Comparison of ENCODE assay signal across 19 mouse cellular contexts in the genomic region with DNA sequence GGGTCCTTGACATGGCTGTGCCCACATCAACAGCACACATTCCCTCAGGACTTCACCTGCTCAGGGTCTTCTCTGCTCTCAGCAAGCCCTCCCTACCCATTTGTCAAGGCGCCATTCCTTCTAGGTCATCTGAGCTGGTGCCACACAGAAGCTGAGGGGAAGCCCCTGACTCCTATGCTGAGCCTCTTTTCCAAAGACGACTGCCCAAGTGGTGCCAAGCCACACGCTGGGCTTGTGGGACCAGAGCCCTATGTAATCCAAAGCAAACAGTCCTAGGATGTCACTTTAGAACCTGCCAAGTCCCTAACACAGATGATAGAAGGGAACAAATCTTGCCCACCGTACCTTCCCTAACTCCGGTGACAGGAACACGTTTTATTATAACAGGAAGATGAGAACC.
DNase-seq lines count a peak whose midpoint lies in the region; ATAC-seq and TF ChIP-seq lines count a peak whose summit lies in the region.
"Had no signal": no experiment of that assay in that cellular context is flagged by ENCODE, and none has a peak within 500 bp of the region (broad histone marks: within the 10 kb centered on the region; RNA-seq: fewer than 3 reads in every experiment).

No protein-coding gene starts in this region.

- DNase-seq in cerebellum, postnatal 14 days: peak; percentile 31 to 38
- no peak for DNase-seq in cerebellum, adult 8-10 months
- no peak for DNase-seq in heart, adult 2 months
- DNase-seq in frontal cortex, postnatal 14 days (ENCODE audit: low spot score in 2 of 2): no peak
- no peak for DNase-seq in layer of hippocampus, postnatal 36 days
- DNase-seq: adrenal gland, postnatal 10 days; kidney, adult 8-10 months; kidney, postnatal 14 days; lung, adult 18-20 months; lung, postnatal 14 days; thymus, postnatal 25 days had no signal

- H3K36me3 ChIP-seq in heart, embryonic 15.5 days: no peaks in the 10 kb centered on the region
- peaks cover 2% of the 10 kb centered on the region; the same call in 1 of the 2 replicates for H3K36me3 ChIP-seq in heart, adult 2 months (ENCODE audit: control insufficient read depth, insufficient read depth, low read length)
- peaks cover 86% of the 10 kb centered on the region for H3K36me3 ChIP-seq in megakaryocyte, embryonic 14.5 days (replicated peaks; ENCODE audit: low read length)
- H3K36me3 ChIP-seq: embryonic facial prominence, embryonic 15.5 days; neural tube, embryonic 12.5 days had no signal

- H3K4me1 ChIP-seq in heart, embryonic 15.5 days (replicated peaks): peaks cover 71% of the 10 kb centered on the region
- H3K4me1 ChIP-seq in heart, adult 2 months (ENCODE audit: control insufficient read depth, insufficient read depth, low read length): peaks cover 26% of the 10 kb centered on the region
- peaks cover 100% of the 10 kb centered on the region for H3K4me1 ChIP-seq in megakaryocyte, embryonic 14.5 days

- TF ChIP-seq POLR2A in heart, adult 2 months (IDR thresholded peaks at IDR 0.05; ENCODE audit: insufficient read depth, low read depth, low read length): no peak

- WGBS in heart, embryonic 15.5 days: 68% methylated on average over 6 of the region's 6 CpGs
- 68% methylated on average over 6 of the region's 6 CpGs for WGBS in heart, adult 2 months

- ATAC-seq in heart, embryonic 15.5 days (replicated peaks; ENCODE audit: insufficient number of reproducible peaks, insufficient read depth, low FRiP score, low read depth): no peak
- no peak for ATAC-seq in megakaryocyte, adult 5-6 weeks (ENCODE audit: poor library complexity, severe bottlenecking)
- ATAC-seq: activated CD4-positive, CD25-positive, alpha-beta regulatory T cell, adult 4 months; forebrain, embryonic 16.5 days had no signal

- intact Hi-C loops in heart, adult 2 months (cut with DNase I): no loop called here

- H3K9ac ChIP-seq in heart, embryonic 15.5 days: no peak overlapping the region
- no peak overlapping the region for H3K9ac ChIP-seq in heart, adult 2 months (ENCODE audit: low read depth, low read length)
- H3K9ac ChIP-seq: embryonic facial prominence, embryonic 15.5 days; hindbrain, embryonic 14.5 days; neural tube, embryonic 12.5 days had no signal

- H3K27ac ChIP-seq in heart, embryonic 15.5 days: peak overlapping the region; percentile 89
- H3K27ac ChIP-seq in heart, adult 2 months: no peak overlapping the region; the same call in 1 of the 2 replicates
- H3K27ac ChIP-seq: embryonic facial prominence, embryonic 15.5 days; hindbrain, embryonic 14.5 days; neural tube, embryonic 12.5 days had no signal

- TF ChIP-seq CTCF in heart, adult 2 months (IDR thresholded peaks at IDR 0.05): no peak

- no peak overlapping the region for H3K4me2 ChIP-seq in heart, embryonic 15.5 days
- H3K4me2 ChIP-seq: embryonic facial prominence, embryonic 15.5 days; hindbrain, embryonic 14.5 days; neural tube, embryonic 12.5 days had no signal

- no peaks in the 10 kb centered on the region for H3K9me3 ChIP-seq in heart, embryonic 15.5 days (replicated peaks)
- H3K9me3 ChIP-seq in megakaryocyte, embryonic 14.5 days: no peaks in the 10 kb centered on the region
- H3K9me3 ChIP-seq: embryonic facial prominence, embryonic 15.5 days; neural tube, embryonic 12.5 days had no signal

- no peaks in the 10 kb centered on the region for H3K27me3 ChIP-seq in heart, embryonic 15.5 days
- H3K27me3 ChIP-seq in heart, adult 2 months (ENCODE audit: control insufficient read depth, insufficient read depth, low read length): no peaks in the 10 kb centered on the region
- H3K27me3 ChIP-seq in megakaryocyte, embryonic 14.5 days (replicated peaks): no peaks in the 10 kb centered on the region
- H3K27me3 ChIP-seq: embryonic facial prominence, embryonic 15.5 days; neural tube, embryonic 12.5 days had no signal

- no peaks in the 10 kb centered on the region for H3K79me2 ChIP-seq in heart, adult 2 months (replicated peaks; ENCODE audit: control insufficient read depth, insufficient read depth, low read length)

- no peak overlapping the region for H3K4me3 ChIP-seq in heart, embryonic 15.5 days
- H3K4me3 ChIP-seq in heart, adult 2 months: no peak overlapping the region
- H3K4me3 ChIP-seq in megakaryocyte, embryonic 14.5 days (replicated peaks): peak overlapping the region; percentile 85
- H3K4me3 ChIP-seq: embryonic facial prominence, embryonic 15.5 days; neural tube, embryonic 12.5 days had no signal

- no peak for TF ChIP-seq EP300 in heart, adult 2 months (IDR thresholded peaks at IDR 0.05; ENCODE audit: insufficient read depth, low read depth, low read length)

Comparison
In these comparisons a context has a peak if more than half of its experiments do, and no peak if none do; other contexts are left out.
1. DNase-seq: peak in cerebellum, postnatal 14 days (2 of 2); none in cerebellum, adult 8-10 months (single experiment), heart, adult 2 months (0 of 2), frontal cortex, postnatal 14 days (0 of 2) and layer of hippocampus, postnatal 36 days (0 of 2).